Mouse (Mus musculus) right cerebral cortex, postnatal 10 days (tissue): Measurements from ENCODE around the gene Dlgap1.

Source experiments
- DNase-seq, 2 experiments: peaks; one replicate each; pipeline ENCODE4 v3.0.0; 2021; ENCODE audit warnings: low spot score in 2 of 2

Gene Dlgap1

GRCm38 (mm10) chr17:70864645-70865044, 895.8 kb downstream of the Dlgap1 start:
- no peak for DNase-seq

- no peak for DNase-seq
Observed at GRCm38 (mm10) chr17:70865060-70865604, 896.3 kb downstream of the Dlgap1 start.

- DNase-seq, result no peak
Observed at GRCm38 (mm10) chr17:70866029-70866428, 897.2 kb downstream of the Dlgap1 start.

GRCm38 (mm10) chr17:70866538-70867114, 897.8 kb downstream of the Dlgap1 start:
- no peak for DNase-seq

GRCm38 (mm10) chr17:70868577-70869229, 899.8 kb downstream of the Dlgap1 start:
- DNase-seq, result no peak

- DNase-seq, result no peak
Observed at GRCm38 (mm10) chr17:70870581-70870980, 901.7 kb downstream of the Dlgap1 start.
